Mouse (Mus musculus) hindbrain, embryonic 13.5 days (tissue): ENCODE data around the gene Csad. TPM values are rescaled to one million over a fixed set of nuclear protein-coding genes. Genes with fewer than 3 reads are reported as not detected.

Experiments used
- ATAC-seq: fragments of 200-750 bp; cut with Nextera tagmentation; 2 replicates; pipeline ENCODE4 v1.8.0; 2017; ENCODE audit warnings: moderate TSS enrichment; ENCODE audit not compliant: low FRiP score
- H3K27ac ChIP-seq: fragments of 300-500 bp; sonication (generic); 2 replicates; pipeline ENCODE4 v1.5.1; 2015; ENCODE audit warnings: inconsistent platforms, mild to moderate bottlenecking, moderate library complexity
- H3K27me3 ChIP-seq: fragments of 300-500 bp; sonication (generic); 2 replicates; pipeline ENCODE4 v1.6.1; 2015; ENCODE audit warnings: mild to moderate bottlenecking, inconsistent platforms
- H3K36me3 ChIP-seq: fragments of 300-500 bp; sonication (generic); 2 replicates; pipeline ENCODE4 v1.6.1; 2015; ENCODE audit warnings: mild to moderate bottlenecking, inconsistent platforms
- H3K4me1 ChIP-seq: fragments of 300-500 bp; sonication (generic); replicated peaks from 2 replicates; pipeline ENCODE4 v1.6.1; 2015; ENCODE audit warnings: inconsistent platforms
- H3K4me2 ChIP-seq: fragments of 300-500 bp; sonication (generic); 2 replicates; pipeline ENCODE4 v1.6.1; 2015; ENCODE audit warnings: inconsistent platforms, mild to moderate bottlenecking, moderate library complexity
- H3K4me3 ChIP-seq: fragments of 300-500 bp; sonication (generic); 2 replicates; pipeline ENCODE4 v1.5.1; 2015; ENCODE audit warnings: mild to moderate bottlenecking, inconsistent platforms
- H3K9ac ChIP-seq: fragments of 300-500 bp; sonication (generic); 2 replicates; pipeline ENCODE4 v1.6.1; 2015; ENCODE audit warnings: mild to moderate bottlenecking, inconsistent platforms
- H3K9me3 ChIP-seq: fragments of 300-500 bp; sonication (generic); 2 replicates; pipeline ENCODE4 v1.6.1; 2016; ENCODE audit warnings: inconsistent platforms
- WGBS: fragments of 180-500 bp; shearing (Covaris S2); methylation state at CpG from one replicate; pipeline ENCODE4 v1.1.7; 2015; 5-methylcytosine and 5-hydroxymethylcytosine counted together
- polyA plus RNA-seq: library from polyadenylated mRNA; unstranded; fragments of >200 nt; fragmentation: Nextera tagmentation; extraction: Ambion mirVana; gene quantifications from 2 replicates; pipeline ENCODE4 v1.2.1, GENCODE M21; 2015

Csad gene
- polyA plus RNA-seq = 43.2 and 44.5 TPM in 2 replicates

GRCm38 (mm10) chr15:102204674-102205505 lies at the start of gene Csad:
Gene Csad (minus strand): TSS chr15:102204724.
- Histone ChIP-seq H3K27me3 (no peaks in the 10 kb centered on the region), H3K36me3 (peaks cover 43% of the 10 kb centered on the region), H3K4me3 (peak within 1 kb of the TSS; percentile 72), H3K4me2 (peak within 1 kb of the TSS; percentile 79), H3K27ac (peak within 1 kb of the TSS; percentile 98), H3K9me3 (no peaks in the 10 kb centered on the region), H3K9ac (peak within 1 kb of the TSS; percentile 87), H3K4me1 (peaks cover 48% of the 10 kb centered on the region)
- ATAC-seq = no peak
- WGBS = 54% methylated on average over 19 of the region's 19 CpGs

- Histone ChIP-seq H3K4me1 (peaks cover 31% of the 10 kb centered on the region), H3K27me3 (peaks cover 84% of the 10 kb centered on the region), H3K27ac (no peak overlapping the region), H3K9ac (no peak overlapping the region), H3K9me3 (no peaks in the 10 kb centered on the region), H3K4me3 (no peak overlapping the region), H3K36me3 (no peaks in the 10 kb centered on the region), H3K4me2 (no peak overlapping the region)
- ATAC-seq = no peak
- 57% methylated on average over 5 of the region's 5 CpGs for WGBS
Measured at GRCm38 (mm10) chr15:102250521-102250920, 46.0 kb upstream of the Csad start.

- H3K4me3 ChIP-seq = no peak overlapping the region
- H3K27ac ChIP-seq = 0 out of 2 replicates have a peak overlapping the region, but pooled peaks have one; percentile 42
- peaks cover 84% of the 10 kb centered on the region for H3K27me3 ChIP-seq
- no peak overlapping the region for H3K9ac ChIP-seq
- H3K36me3 ChIP-seq = no peaks in the 10 kb centered on the region
- H3K4me2 ChIP-seq = 0 out of 2 replicates have a peak overlapping the region, but pooled peaks have one; percentile 15
- no peaks in the 10 kb centered on the region for H3K9me3 ChIP-seq
- WGBS = 57% methylated on average over 9 of the region's 9 CpGs
- ATAC-seq = no peak
- peaks cover 37% of the 10 kb centered on the region for H3K4me1 ChIP-seq
Measured at GRCm38 (mm10) chr15:102249967-102250366, 45.4 kb upstream of the Csad start.

GRCm38 (mm10) chr15:102249251-102249691 lies 44.7 kb upstream of the Csad start:
- WGBS = 2% methylated on average over 13 of the region's 13 CpGs
- Histone ChIP-seq H3K4me3 (no peak overlapping the region; the same call in 1 of the 2 replicates), H3K4me1 (peaks cover 42% of the 10 kb centered on the region), H3K27ac (peak overlapping the region; percentile 26; the same call in 1 of the 2 replicates), H3K4me2 (peak overlapping the region; percentile 15; the same call in 1 of the 2 replicates), H3K9ac (no peak overlapping the region), H3K9me3 (no peaks in the 10 kb centered on the region), H3K27me3 (peaks cover 86% of the 10 kb centered on the region), H3K36me3 (no peaks in the 10 kb centered on the region)
- no peak for ATAC-seq

GRCm38 (mm10) chr15:102248812-102249191 lies 44.3 kb upstream of the Csad start:
- H3K4me1 ChIP-seq = peaks cover 46% of the 10 kb centered on the region
- no peak overlapping the region for H3K4me3 ChIP-seq
- 5% methylated on average over 3 of the region's 3 CpGs for WGBS
- peak overlapping the region; percentile 26; the same call in 1 of the 2 replicates for H3K27ac ChIP-seq
- no peaks in the 10 kb centered on the region for H3K36me3 ChIP-seq
- H3K27me3 ChIP-seq = peaks cover 86% of the 10 kb centered on the region
- H3K9me3 ChIP-seq = no peaks in the 10 kb centered on the region
- no peak overlapping the region for H3K9ac ChIP-seq
- H3K4me2 ChIP-seq = peak overlapping the region; percentile 15; the same call in 1 of the 2 replicates
- ATAC-seq = no peak

GRCm38 (mm10) chr15:102248131-102248811 lies 43.7 kb upstream of the Csad start:
- H3K27ac ChIP-seq = peak overlapping the region; percentile 77; the same call in 1 of the 2 replicates
- H3K36me3 ChIP-seq = no peaks in the 10 kb centered on the region
- H3K27me3 ChIP-seq = peaks cover 87% of the 10 kb centered on the region
- H3K4me2 ChIP-seq = peak overlapping the region; percentile 95
- 9% methylated on average over 8 of the region's 8 CpGs for WGBS
- H3K9me3 ChIP-seq = no peaks in the 10 kb centered on the region
- peaks cover 51% of the 10 kb centered on the region for H3K4me1 ChIP-seq
- peak overlapping the region; percentile 53 for H3K4me3 ChIP-seq
- ATAC-seq = no peak
- peak overlapping the region; percentile 75 for H3K9ac ChIP-seq

GRCm38 (mm10) chr15:102247252-102248130 lies 43.0 kb upstream of the Csad start:
- Histone ChIP-seq H3K27me3 (peaks cover 90% of the 10 kb centered on the region), H3K4me2 (peak overlapping the region; percentile 95), H3K27ac (peak overlapping the region; percentile 77), H3K4me1 (peaks cover 59% of the 10 kb centered on the region), H3K4me3 (peak overlapping the region; percentile 53), H3K36me3 (no peaks in the 10 kb centered on the region), H3K9me3 (no peaks in the 10 kb centered on the region), H3K9ac (peak overlapping the region; percentile 75)
- under 1% methylated on average over 56 of the region's 65 CpGs for WGBS
- ATAC-seq = peak; percentile 38; the same call in 1 of the 2 replicates

- peak; percentile 81 for ATAC-seq
- Histone ChIP-seq H3K4me1 (peaks cover 59% of the 10 kb centered on the region), H3K9ac (peak overlapping the region; percentile 75), H3K27ac (peak overlapping the region; percentile 77), H3K4me3 (peak overlapping the region; percentile 53), H3K4me2 (peak overlapping the region; percentile 95), H3K27me3 (peaks cover 90% of the 10 kb centered on the region), H3K36me3 (no peaks in the 10 kb centered on the region), H3K9me3 (no peaks in the 10 kb centered on the region)
- WGBS = under 1% methylated on average over 35 of the region's 35 CpGs
Measured at GRCm38 (mm10) chr15:102246866-102247251, 42.3 kb upstream of the Csad start.

GRCm38 (mm10) chr15:102245891-102246741 lies 41.6 kb upstream of the Csad start:
- Histone ChIP-seq H3K27me3 (peaks cover 90% of the 10 kb centered on the region), H3K9me3 (no peaks in the 10 kb centered on the region), H3K4me2 (peak overlapping the region; percentile 95), H3K4me3 (peak overlapping the region; percentile 53), H3K4me1 (peaks cover 59% of the 10 kb centered on the region), H3K9ac (peak overlapping the region; percentile 75), H3K36me3 (no peaks in the 10 kb centered on the region), H3K27ac (peak overlapping the region; percentile 77)
- peak; percentile 87 for ATAC-seq
- WGBS = under 1% methylated on average over 43 of the region's 44 CpGs

- Histone ChIP-seq H3K36me3 (no peaks in the 10 kb centered on the region), H3K4me1 (peaks cover 59% of the 10 kb centered on the region), H3K9ac (peak overlapping the region; percentile 75), H3K27me3 (peaks cover 90% of the 10 kb centered on the region), H3K4me2 (peak overlapping the region; percentile 95), H3K9me3 (no peaks in the 10 kb centered on the region), H3K27ac (0 out of 2 replicates have a peak overlapping the region, but pooled peaks have one; percentile 77), H3K4me3 (peak overlapping the region; percentile 53)
- no peak for ATAC-seq
- 4% methylated on average over 14 of the region's 14 CpGs for WGBS
Measured at GRCm38 (mm10) chr15:102245461-102245881, 40.9 kb upstream of the Csad start.
